8 mouse cellular contexts compared by ENCODE assay signal in genomic region chr2:178101957-178102356, GRCm38 (mm10). TPM values are rescaled to one million over a fixed set of nuclear protein-coding genes. Genes with fewer than 3 reads are reported as not detected.
A peak's percentile ranks its signal among the peaks of the same experiment; 100 is the strongest.
DNase-seq lines count a peak whose midpoint lies in the region; ATAC-seq and TF ChIP-seq lines count a peak whose summit lies in the region.

No protein-coding gene starts in this region.

- no peaks in the 10 kb centered on the region for H3K27me3 ChIP-seq in G1E (ENCODE audit: insufficient read depth, low read length)
- H3K27me3 ChIP-seq in forebrain, embryonic 11.5 days (ENCODE audit: control insufficient read depth, insufficient read depth, low read length), result no peaks in the 10 kb centered on the region
- no peaks in the 10 kb centered on the region for H3K27me3 ChIP-seq in hindbrain, embryonic 14.5 days (ENCODE audit: control insufficient read depth, insufficient read depth, low read length)

- no peak overlapping the region for H3K4me2 ChIP-seq in forebrain, embryonic 11.5 days (ENCODE audit: low read depth, low read length, severe bottlenecking)
- H3K4me2 ChIP-seq in hindbrain, embryonic 14.5 days (replicated peaks), result no peak overlapping the region

- H3K9ac ChIP-seq in forebrain, embryonic 11.5 days (ENCODE audit: low read length), result no peak overlapping the region
- no peak overlapping the region for H3K9ac ChIP-seq in hindbrain, embryonic 14.5 days

- 20% methylated on average over 7 of the region's 7 CpGs for WGBS in forebrain, embryonic 11.5 days
- 11% methylated on average over 7 of the region's 7 CpGs for WGBS in hindbrain, embryonic 14.5 days

- H3K9me3 ChIP-seq in G1E (replicated peaks), result no peaks in the 10 kb centered on the region
- no peaks in the 10 kb centered on the region for H3K9me3 ChIP-seq in forebrain, embryonic 11.5 days (ENCODE audit: control insufficient read depth, low read length)
- no peaks in the 10 kb centered on the region for H3K9me3 ChIP-seq in hindbrain, embryonic 14.5 days (ENCODE audit: control insufficient read depth, low read length)

- H3K4me1 ChIP-seq in G1E (ENCODE audit: insufficient read depth, low read depth, low read length), result no peaks in the 10 kb centered on the region
- no peaks in the 10 kb centered on the region for H3K4me1 ChIP-seq in forebrain, embryonic 11.5 days (replicated peaks; ENCODE audit: control insufficient read depth, insufficient read depth, low read length)
- no peaks in the 10 kb centered on the region for H3K4me1 ChIP-seq in hindbrain, embryonic 14.5 days (replicated peaks; ENCODE audit: control insufficient read depth, insufficient read depth, low read length)

- H3K36me3 ChIP-seq in G1E (replicated peaks), result no peaks in the 10 kb centered on the region
- H3K36me3 ChIP-seq in forebrain, embryonic 11.5 days (ENCODE audit: control insufficient read depth, insufficient read depth, low read length), result no peaks in the 10 kb centered on the region
- H3K36me3 ChIP-seq in hindbrain, embryonic 14.5 days (replicated peaks; ENCODE audit: control insufficient read depth, insufficient read depth), result no peaks in the 10 kb centered on the region

- H3K27ac ChIP-seq in forebrain, embryonic 11.5 days (ENCODE audit: low read depth, low read length), result no peak overlapping the region
- H3K27ac ChIP-seq in hindbrain, embryonic 14.5 days, result no peak overlapping the region

- no peak overlapping the region for H3K4me3 ChIP-seq in G1E (ENCODE audit: low read depth, low read length)
- no peak overlapping the region for H3K4me3 ChIP-seq in forebrain, embryonic 11.5 days (ENCODE audit: low read depth, low read length)
- no peak overlapping the region for H3K4me3 ChIP-seq in hindbrain, embryonic 14.5 days (replicated peaks; ENCODE audit: low read length)

- DNase-seq in G1E (ENCODE audit: low spot score), result no peak
- DNase-seq in brain, adult 2 months (ENCODE audit: low read depth, low spot score), result peak; percentile 89
- DNase-seq in forebrain, embryonic 11.5 days (ENCODE audit: low spot score), result peak; percentile 79
- peak; percentile 73 for DNase-seq in hindbrain, embryonic 14.5 days (ENCODE audit: low spot score)
- DNase-seq in layer of hippocampus, postnatal 10 days (ENCODE audit: low spot score in 2 of 2), result peak; percentile 72 to 76
- DNase-seq in lung, postnatal 25 days (ENCODE audit: low spot score), result peak; percentile 18
- DNase-seq in right cerebral cortex, postnatal 25 days, result peak; percentile 71
- DNase-seq in Muller cell, postnatal 12 days (ENCODE audit: inconsistent ontology term), result no peak

- ATAC-seq in G1E (ENCODE audit: extremely low read depth, insufficient number of reproducible peaks, low FRiP score, poor library complexity, severe bottlenecking), result no peak
- peak; percentile 79 for ATAC-seq in forebrain, embryonic 11.5 days (replicated peaks; ENCODE audit: low FRiP score)
- ATAC-seq in hindbrain, embryonic 14.5 days (ENCODE audit: low FRiP score), result peak; percentile 87

- TF ChIP-seq CTCF in G1E (IDR thresholded peaks at IDR 0.05; ENCODE audit: low read depth, low read length), result 0 out of 2 replicates have a peak, but pooled peaks have one; percentile 12

RNA-seq across cellular contexts. Expression of gene Phactr3, which starts 16.8 kb away (rescaled TPM):
- not detected in 2 replicates for total RNA-seq in G1E (2014; fragmentation: Nextera tagmentation)
- 0.05 TPM in 1 of 2 replicates, not detected in the other for total RNA-seq in G1E (2017)
- not detected in 2 replicates for polyA plus RNA-seq in G1E (2012)
- 11.3 and 13.5 TPM in 2 replicates for polyA plus RNA-seq in forebrain, embryonic 11.5 days (2014; fragmentation: Nextera tagmentation; extraction: Ambion mirVana)
- polyA plus RNA-seq in hindbrain, embryonic 14.5 days (2014; fragmentation: Nextera tagmentation; extraction: Ambion mirVana), result 56.9 and 64.2 TPM in 2 replicates
- 100 to 1,000 TPM; 113 to 115 TPM for total RNA-seq in layer of hippocampus, postnatal 10 days (2021)

RNA-seq across cellular contexts. Expression of gene Zfp931, which starts 23.7 kb away (rescaled TPM):
- total RNA-seq in G1E (2014; fragmentation: Nextera tagmentation) (2.7 and 3.2 TPM in 2 replicates), G1E (2017) (3.4 and 3.8 TPM in 2 replicates)
- 0.05 and 0.07 TPM in 2 replicates for polyA plus RNA-seq in G1E (2012)
- 15.3 and 19.7 TPM in 2 replicates for polyA plus RNA-seq in forebrain, embryonic 11.5 days (2014; fragmentation: Nextera tagmentation; extraction: Ambion mirVana)
- 14.6 and 14.9 TPM in 2 replicates for polyA plus RNA-seq in hindbrain, embryonic 14.5 days (2014; fragmentation: Nextera tagmentation; extraction: Ambion mirVana)
- 10 to 100 TPM; 19.0 to 23.8 TPM for total RNA-seq in layer of hippocampus, postnatal 10 days (2021)

Comparison
In these comparisons a context has a peak if more than half of its experiments do, and no peak if none do; other contexts are left out.
1. DNase-seq: peak in brain, adult 2 months (single experiment), forebrain, embryonic 11.5 days (single experiment), hindbrain, embryonic 14.5 days (single experiment), layer of hippocampus, postnatal 10 days (2 of 2), lung, postnatal 25 days (single experiment) and right cerebral cortex, postnatal 25 days (single experiment); none in G1E (single experiment) and Muller cell, postnatal 12 days (single experiment).
2. RNA of gene Phactr3, which starts 16.8 kb away (polyA plus RNA-seq): 56.9 to 64.2 TPM in hindbrain, embryonic 14.5 days and 11.3 to 13.5 TPM in forebrain, embryonic 11.5 days; not detected in G1E; every median in the first group is over 10 times any median in the second.
3. RNA of gene Zfp931, which starts 23.7 kb away (polyA plus RNA-seq): 15.3 to 19.7 TPM in forebrain, embryonic 11.5 days and 14.6 to 14.9 TPM in hindbrain, embryonic 14.5 days; 0.05 to 0.07 TPM in G1E; every median in the first group is over 10 times any median in the second.